Mouse (Mus musculus): Measurements from ENCODE around the gene Dnm3. TPM values are rescaled to one million over a fixed set of nuclear protein-coding genes. Genes with fewer than 3 reads are reported as not detected.

Gene Dnm3
- total RNA-seq, 2 experiments from 2014 or later, result 71.5 to 82.3 TPM

DNA sequence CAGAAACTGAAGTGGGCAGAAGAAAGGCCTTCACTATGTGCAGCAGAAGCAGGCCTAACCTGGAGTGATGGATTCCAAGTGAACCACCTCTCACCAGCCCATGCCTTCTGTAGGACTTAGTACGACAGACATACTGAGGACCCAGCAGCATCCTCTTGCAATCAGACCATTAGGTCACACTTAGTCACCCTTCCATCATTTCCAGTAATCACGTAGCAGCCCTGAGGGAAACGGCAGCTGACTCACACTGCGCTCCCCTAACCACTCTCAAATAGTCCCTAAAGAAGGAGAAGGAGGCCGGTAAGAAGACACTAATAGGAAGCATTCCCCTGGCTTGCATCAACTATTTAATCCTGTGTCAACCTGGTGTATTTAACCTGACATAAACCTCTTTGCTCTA is 262.1 kb downstream of the Dnm3 start:
- DNase-seq (ENCODE audit: low spot score in 2 of 2), result no peak

- DNase-seq (ENCODE audit: low spot score in 2 of 2), result no peak
Observed at GRCm38 (mm10) chr1:162213066-162213465, 264.8 kb downstream of the Dnm3 start.

DNA sequence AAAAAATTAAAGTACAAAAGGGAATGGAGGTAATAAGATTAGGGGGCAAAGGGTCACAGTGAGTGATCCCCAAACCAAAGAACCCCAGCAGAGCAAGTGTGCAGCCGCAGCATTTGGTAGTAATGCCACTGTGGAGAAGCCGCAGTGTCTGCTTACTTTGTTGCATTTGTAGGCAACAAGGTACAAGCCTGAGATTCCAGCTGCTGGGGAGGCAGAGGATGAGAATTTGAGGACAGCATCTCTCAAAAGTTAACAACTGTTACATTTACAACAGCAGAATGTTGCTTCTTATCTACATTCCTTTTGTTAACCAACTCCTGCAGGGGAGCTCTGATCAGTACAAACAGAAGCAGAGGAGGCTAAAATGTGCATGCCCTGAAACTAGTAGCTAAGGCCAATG is 267.3 kb downstream of the Dnm3 start:
- no peak for DNase-seq (ENCODE audit: low spot score in 2 of 2)

DNA sequence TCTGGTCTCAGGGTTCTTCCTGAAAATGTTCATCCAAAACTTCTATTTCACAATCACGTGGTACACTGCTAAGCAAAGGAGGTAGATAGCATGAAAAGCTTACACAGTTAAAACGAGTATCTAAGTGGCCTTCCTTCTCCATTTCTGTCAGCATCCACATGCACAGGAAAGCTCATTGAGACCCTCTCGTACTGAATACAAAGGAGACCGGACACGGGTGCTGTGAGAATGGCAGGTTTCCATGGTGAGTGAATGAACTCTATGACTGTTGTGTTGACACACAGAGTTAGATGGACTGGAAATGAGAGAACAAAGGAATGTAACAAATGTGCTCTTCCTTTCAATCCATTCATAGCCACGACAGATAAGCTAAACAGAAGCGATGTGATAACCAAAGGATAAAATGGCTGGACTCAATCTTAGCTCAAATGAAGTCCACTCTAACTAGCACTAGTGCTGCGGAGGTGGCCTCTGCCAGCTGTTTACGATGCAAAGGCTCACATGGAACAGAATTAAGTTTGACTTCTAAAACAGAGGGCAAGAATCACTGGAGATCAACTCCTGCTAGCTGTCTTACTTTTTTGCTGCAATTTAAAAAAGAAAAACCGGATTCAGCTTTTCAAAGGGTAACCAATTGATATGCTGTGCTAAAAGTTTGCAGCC is 268.2 kb downstream of the Dnm3 start:
- no peak for DNase-seq (ENCODE audit: low spot score in 2 of 2)

- no peak for DNase-seq (ENCODE audit: low spot score in 2 of 2)
Observed at GRCm38 (mm10) chr1:162209010-162209409, 268.8 kb downstream of the Dnm3 start.

- no peak for DNase-seq (ENCODE audit: low spot score in 2 of 2)
Observed at GRCm38 (mm10) chr1:162207708-162208043, 270.2 kb downstream of the Dnm3 start.

GRCm38 (mm10) chr1:162206998-162207707 is 270.7 kb downstream of the Dnm3 start:
- no peak for DNase-seq (ENCODE audit: low spot score in 2 of 2)

DNA sequence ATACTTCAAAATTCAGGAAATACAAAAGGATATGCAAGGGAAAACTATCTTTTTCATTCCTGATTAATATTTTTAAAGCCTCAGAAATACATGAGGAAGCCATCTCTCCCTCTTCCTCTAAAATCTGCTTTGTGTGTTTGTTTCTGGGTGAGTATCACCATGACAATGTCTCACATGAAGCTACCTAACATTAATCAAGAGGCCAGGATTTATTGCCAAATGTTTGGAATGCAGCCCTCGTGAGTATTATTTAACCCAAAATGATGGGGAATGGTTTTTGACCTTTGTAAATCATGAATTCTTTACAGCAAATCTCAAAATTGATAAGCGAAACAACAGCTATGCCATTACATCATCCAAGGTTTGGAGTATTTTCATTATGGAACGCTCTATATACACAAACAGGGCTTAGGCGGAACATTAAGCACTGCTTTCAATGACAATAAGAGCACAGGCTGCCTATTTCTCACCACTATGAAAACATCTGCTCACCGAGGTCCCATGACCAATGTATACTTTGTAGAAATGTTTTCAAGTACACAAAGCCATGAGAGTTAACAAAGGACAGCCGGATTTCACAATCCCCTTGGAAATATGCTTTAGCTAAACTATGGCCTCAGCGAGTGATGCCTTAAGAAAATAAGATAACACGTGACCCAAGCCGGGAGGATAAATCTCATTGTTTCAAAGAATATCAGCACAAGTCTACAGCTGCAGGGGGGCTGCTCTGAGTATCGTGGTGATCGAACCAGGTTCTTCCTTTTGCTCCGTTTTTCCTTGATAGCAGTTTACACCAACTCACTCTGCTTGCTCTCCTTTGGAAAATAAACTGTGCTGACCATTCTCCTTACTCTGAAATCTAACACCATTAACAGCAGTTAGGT is 275.1 kb downstream of the Dnm3 start:
- no peak for DNase-seq (ENCODE audit: low spot score in 2 of 2)

DNA sequence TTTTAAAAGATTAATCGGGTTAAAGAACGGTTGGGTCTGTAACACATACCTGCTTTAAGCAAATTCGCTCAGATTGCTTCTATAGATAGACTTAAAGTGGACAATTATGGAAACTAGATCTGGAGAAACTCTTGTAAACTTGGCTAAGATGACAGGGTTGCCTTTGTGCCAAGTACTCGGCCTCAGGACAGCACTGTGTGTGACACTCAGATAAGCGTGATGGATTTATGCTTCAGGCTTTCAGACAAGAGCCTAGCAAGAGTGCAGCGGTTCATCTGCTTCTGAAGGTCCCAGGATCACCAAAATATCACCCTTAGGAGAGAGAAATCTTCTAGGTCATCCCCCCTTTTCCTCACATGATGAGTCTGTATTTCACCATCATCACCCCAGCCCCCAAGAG is 277.4 kb downstream of the Dnm3 start:
- DNase-seq (ENCODE audit: low spot score in 2 of 2), result no peak

DNA sequence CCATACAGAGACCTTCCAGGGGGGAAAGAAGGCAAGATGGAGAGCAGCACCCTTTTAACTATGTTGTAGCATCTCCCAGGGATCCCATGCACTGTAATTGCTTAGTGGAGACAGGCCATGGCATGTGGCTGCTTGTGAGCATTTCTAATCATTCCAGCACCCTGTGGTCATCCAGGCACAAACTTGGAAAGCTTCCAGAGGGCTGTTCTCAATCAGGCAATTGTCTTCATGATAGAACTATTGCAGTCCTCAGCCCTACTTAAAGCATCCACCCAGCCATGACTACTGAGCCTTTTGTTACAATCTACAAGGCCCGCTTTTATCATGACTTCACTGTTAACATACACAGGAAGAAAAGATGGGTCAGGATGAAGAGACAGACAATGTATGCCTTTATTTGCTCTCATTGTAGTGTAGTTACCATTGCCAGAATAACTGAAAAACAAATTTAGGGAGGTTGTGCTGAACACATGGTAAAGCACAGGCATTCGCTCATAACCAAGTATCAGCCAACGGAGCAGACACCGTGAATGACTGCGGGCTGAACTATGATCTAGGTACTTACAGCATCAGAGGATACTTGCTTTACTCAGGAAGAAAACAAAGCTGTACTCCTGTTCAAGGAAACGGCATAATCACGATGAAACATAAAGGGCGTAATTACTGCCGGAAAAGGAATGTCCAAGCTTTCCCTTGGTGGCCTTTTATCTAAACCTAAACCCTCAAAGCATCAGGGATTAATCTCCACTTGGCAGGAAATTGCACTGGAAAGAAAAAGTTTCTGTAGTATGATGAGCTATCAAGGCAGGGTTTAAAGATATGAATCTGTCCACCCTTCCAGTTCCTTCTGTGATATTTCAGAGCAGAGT is 280.8 kb downstream of the Dnm3 start:
- DNase-seq (ENCODE audit: low spot score in 2 of 2), result no peak

GRCm38 (mm10) chr1:162188744-162189143 is 289.1 kb downstream of the Dnm3 start:
- no peak for DNase-seq (ENCODE audit: low spot score in 2 of 2)

DNA sequence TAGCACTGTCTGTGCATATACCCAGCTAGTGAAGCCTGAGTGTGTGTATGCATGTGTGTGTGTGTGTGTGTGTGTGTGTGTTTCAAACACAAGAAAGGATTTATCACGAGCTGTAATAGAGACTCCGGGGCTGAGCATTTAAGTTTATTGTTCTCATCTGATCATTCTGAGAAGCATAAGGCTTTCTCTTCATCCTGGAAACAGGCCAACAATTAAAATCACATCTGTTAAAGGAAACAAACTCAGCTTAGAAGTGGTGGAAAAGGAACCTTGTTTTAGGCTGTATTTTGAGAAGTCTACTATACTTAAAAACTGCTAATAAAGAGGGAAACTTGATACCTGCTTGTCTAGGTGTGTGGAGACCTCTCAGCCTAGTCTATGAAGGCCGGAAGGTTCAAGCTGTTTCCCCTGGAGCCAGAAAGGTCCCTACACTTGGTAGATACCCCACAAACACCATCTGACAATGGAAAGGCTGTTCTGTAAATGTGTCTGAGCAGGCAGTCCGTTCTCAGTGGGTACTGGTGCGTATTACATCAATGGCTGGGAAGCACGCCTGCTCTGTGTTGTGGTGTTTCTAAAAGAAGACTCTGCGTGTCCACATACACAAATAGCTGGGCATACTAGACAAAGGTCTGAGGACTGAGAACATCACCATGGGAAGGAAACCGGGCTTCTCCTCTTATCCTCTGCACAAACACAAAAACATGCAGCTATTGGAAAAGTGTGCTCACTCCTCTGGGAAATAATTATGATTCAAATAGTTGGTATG is 290.3 kb downstream of the Dnm3 start:
- DNase-seq (ENCODE audit: low spot score in 2 of 2), result peak in 1 of 2 experiments; percentile 48

DNA sequence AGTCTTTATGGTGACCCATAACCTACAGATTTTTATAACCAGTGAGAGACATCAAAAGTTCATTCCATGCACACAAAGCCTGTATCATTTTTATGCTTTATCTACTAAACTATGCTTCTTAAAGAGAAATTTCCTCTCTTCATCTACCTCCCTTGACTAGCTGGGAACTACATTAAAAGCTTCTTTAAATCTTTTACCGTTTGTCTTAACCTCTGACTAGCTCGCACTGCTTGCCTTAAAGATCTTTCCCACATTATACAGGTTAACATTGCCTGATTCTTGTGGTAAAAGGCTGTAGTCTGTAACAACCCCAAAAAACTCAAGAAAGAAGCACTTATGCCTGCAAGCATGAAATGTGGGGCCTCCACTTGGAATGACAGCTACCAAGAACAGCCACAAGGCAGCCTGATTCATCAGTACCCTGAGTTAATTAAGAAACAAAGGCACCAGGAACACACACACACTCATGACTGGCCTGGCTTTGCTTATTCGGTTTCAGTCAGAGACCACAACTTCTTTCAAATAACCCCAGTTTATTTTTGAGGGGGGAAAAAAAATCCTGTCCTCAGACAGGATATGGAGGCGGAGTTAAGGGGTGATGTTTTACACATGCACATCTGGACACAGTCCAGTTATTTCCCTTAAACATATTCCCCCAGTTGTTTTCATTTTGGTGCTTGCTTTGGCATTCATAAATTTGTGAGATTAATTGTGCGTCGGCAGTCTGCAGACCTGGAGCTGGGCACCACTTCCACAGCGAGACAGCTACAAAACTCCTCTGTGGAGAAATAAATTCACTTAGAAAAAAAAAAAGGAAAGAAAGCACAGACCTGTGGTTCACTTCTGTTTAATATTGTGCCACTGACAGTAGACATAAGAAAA is 291.1 kb downstream of the Dnm3 start:
- no peak for DNase-seq (ENCODE audit: low spot score in 2 of 2)

DNA sequence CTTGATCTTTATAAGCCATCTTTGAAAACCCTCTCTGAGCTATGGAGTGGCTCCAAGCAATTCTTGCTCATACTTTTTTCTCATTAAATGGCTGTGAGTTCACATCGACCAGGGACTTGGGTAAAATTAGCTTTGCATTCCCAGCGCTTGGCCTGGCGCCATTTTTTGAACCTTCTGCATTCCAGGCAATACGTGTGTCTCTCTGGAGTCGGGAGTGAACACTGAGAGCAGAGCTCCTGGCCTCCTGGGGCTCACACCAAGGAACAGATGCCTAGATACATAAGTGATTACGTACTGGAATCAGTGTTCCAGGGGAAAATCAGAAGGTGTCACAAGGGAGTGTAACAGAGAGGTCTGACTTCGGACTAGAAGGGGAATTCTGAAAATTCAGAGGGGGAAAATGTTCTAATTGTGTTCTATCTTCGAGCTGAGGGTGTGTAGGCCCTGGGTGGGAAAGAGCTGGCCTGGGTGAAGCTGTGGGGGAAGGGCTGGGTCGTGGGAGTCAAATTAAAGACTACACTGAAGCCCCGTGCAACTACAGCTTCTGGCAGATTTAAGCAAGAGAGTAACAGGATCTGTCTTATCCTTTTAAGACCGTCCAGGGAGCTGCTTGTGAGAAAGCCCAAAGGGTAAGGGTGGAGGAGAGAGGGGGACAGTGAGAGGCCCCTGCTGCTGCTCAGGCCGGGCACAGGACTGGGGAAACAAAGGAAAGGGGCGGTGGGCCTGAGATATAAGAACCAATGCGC is 293.7 kb downstream of the Dnm3 start:
- DNase-seq (ENCODE audit: low spot score in 2 of 2), result no peak

- DNase-seq (ENCODE audit: low spot score in 2 of 2), result no peak
Observed at GRCm38 (mm10) chr1:162183438-162183837, 294.4 kb downstream of the Dnm3 start.

GRCm38 (mm10) chr1:162181187-162181975 is 296.5 kb downstream of the Dnm3 start:
- no peak for DNase-seq (ENCODE audit: low spot score in 2 of 2)

DNA sequence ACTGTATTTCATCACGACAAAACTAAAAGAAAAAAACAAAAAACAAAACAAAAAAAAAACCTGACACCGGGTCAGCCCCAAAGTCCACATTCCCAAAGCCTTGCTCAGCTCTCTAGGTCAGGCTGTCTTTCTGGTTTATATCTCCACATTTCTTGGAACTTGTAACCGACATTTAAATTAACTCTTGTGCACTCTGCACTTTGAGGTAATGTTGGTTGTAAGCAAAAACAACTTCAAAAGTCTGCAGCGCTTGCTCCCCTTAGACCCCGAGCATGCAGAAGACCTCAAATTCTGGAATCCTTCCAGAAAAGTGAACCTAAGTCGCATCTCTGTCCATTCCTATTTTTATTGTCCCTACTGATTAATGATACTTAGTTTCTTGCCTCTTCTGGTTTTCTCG is 297.4 kb downstream of the Dnm3 start:
- DNase-seq (ENCODE audit: low spot score in 2 of 2), result no peak

DNA sequence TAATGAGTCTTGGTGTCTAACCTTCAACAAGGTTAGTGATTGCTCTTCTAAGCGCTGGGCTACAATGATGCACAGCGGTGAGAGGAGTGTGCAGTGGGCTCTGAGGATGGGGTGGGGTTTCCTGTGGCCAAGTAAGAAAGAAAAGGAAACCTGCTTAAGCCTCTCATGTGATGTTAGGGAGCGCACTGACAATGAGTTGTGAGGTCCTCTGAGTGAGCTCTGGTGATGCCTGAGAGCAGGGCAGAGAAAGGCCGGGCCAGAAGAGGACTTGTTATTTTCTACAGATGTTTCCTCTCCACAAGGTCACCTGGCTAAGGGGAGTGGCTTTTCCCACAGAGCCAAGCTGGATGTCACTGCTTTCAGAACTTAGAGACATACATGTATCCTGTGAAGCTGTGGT is 298.4 kb downstream of the Dnm3 start:
- no peak for DNase-seq (ENCODE audit: low spot score in 2 of 2)

Measured in layer of hippocampus, postnatal 14 days (tissue).